Mouse (Mus musculus) brain, embryonic 14.5 days (tissue): ENCODE results near the gene Orai1.

Experiments used
- CTCF ChIP-seq: fragments of 200-500 bp; IDR thresholded peaks from 2 replicates; pipeline ENCODE4 v1.5.1; 2012; ENCODE audit warnings: inconsistent platforms, mild to moderate bottlenecking, moderate library complexity, borderline replicate concordance; ENCODE audit not compliant: insufficient read depth, insufficient read length; ENCODE audit errors: extremely low read depth
- POLR2A ChIP-seq: fragments of 200-500 bp; IDR thresholded peaks from 2 replicates; pipeline ENCODE4 v1.6.1; 2012; ENCODE audit warnings: mild to moderate bottlenecking, inconsistent platforms, borderline replicate concordance; ENCODE audit not compliant: poor library complexity, insufficient read depth, insufficient read length, severe bottlenecking; ENCODE audit errors: extremely low read depth

- no peak for TF ChIP-seq CTCF
- no peak for TF ChIP-seq POLR2A
Observed at GRCm38 (mm10) chr5:123035564-123035963, 20.7 kb downstream of the Orai1 start.
